Mouse (Mus musculus) left cerebral cortex, adult 8-10 months (tissue): ENCODE measurements around the gene Hnrnpr. TPM values are rescaled to one million over a fixed set of nuclear protein-coding genes. Genes with fewer than 3 reads are reported as not detected.

ENCODE experiments used
- DNase-seq, 2 experiments: peaks; one replicate each; pipeline ENCODE4 v3.0.0; 2022; ENCODE audit warnings: low spot score in 2 of 2
- total RNA-seq, 4 experiments: library from RNA; stranded (reverse); gene quantifications; 2 replicates each; pipeline ENCODE4 v1.2.4; 2022

Gene Hnrnpr
- total RNA-seq, 4 experiments from 2014 or later, result 78.9 to 93.4 (median 89.9) TPM

GRCm38 (mm10) chr4:136308355-136308754 lies 2.4 kb upstream of the Hnrnpr start:
- no peak for DNase-seq

- no peak for DNase-seq
Observed at GRCm38 (mm10) chr4:136309780-136310179, 962 bp upstream of the Hnrnpr start.

GRCm38 (mm10) chr4:136311042-136311999 lies 579 bp downstream of the Hnrnpr start:
- DNase-seq, result peak in 1 of 2 experiments; percentile 28

- DNase-seq, result no peak
Observed at GRCm38 (mm10) chr4:136312616-136313015, 1.9 kb downstream of the Hnrnpr start.

- DNase-seq, result no peak
Observed at GRCm38 (mm10) chr4:136317667-136318066, 6.9 kb downstream of the Hnrnpr start.

GRCm38 (mm10) chr4:136320016-136320415 lies 9.3 kb downstream of the Hnrnpr start:
- no peak for DNase-seq

- DNase-seq, result no peak
Observed at GRCm38 (mm10) chr4:136324226-136324625, 13.5 kb downstream of the Hnrnpr start.

- DNase-seq, result no peak
Observed at GRCm38 (mm10) chr4:136327238-136327637, 16.5 kb downstream of the Hnrnpr start.

- DNase-seq, result no peak
Observed at GRCm38 (mm10) chr4:136328115-136328514, 17.4 kb downstream of the Hnrnpr start.

GRCm38 (mm10) chr4:136331709-136332108 lies 21.0 kb downstream of the Hnrnpr start:
- no peak for DNase-seq

- no peak for DNase-seq
Observed at GRCm38 (mm10) chr4:136333191-136333590, 22.4 kb downstream of the Hnrnpr start.

- DNase-seq, result no peak
Observed at GRCm38 (mm10) chr4:136335065-136335464, 24.3 kb downstream of the Hnrnpr start.

- DNase-seq, result no peak
Observed at GRCm38 (mm10) chr4:136337129-136337528, 26.4 kb downstream of the Hnrnpr start.

- DNase-seq, result no peak
Observed at GRCm38 (mm10) chr4:136349616-136350015, 38.9 kb downstream of the Hnrnpr start.

- DNase-seq, result no peak
Observed at GRCm38 (mm10) chr4:136357026-136357425, 46.3 kb downstream of the Hnrnpr start.

GRCm38 (mm10) chr4:136357429-136357828 lies 46.7 kb downstream of the Hnrnpr start:
- DNase-seq, result no peak

- DNase-seq, result no peak
Observed at GRCm38 (mm10) chr4:136367856-136368255, 57.1 kb downstream of the Hnrnpr start.

GRCm38 (mm10) chr4:136369727-136370126 lies 59.0 kb downstream of the Hnrnpr start:
- DNase-seq, result no peak

GRCm38 (mm10) chr4:136373494-136374181 lies 62.9 kb downstream of the Hnrnpr start:
- DNase-seq, result peak; percentile 21 to 39

- DNase-seq, result no peak
Observed at GRCm38 (mm10) chr4:136377001-136377400, 66.3 kb downstream of the Hnrnpr start.

GRCm38 (mm10) chr4:136383052-136383451 lies 72.3 kb downstream of the Hnrnpr start:
- no peak for DNase-seq

- DNase-seq, result no peak
Observed at GRCm38 (mm10) chr4:136383839-136384238, 73.1 kb downstream of the Hnrnpr start.
